Mouse (Mus musculus) kidney, embryonic 16.5 days (tissue): ENCODE results near the gene Rab35. TPM values are rescaled to one million over a fixed set of nuclear protein-coding genes. Genes with fewer than 3 reads are reported as not detected.

Experiments
- ATAC-seq: fragments of 200-750 bp; cut with Nextera tagmentation; 2 replicates; pipeline ENCODE4 v1.8.0; 2017; ENCODE audit warnings: moderate TSS enrichment; ENCODE audit not compliant: low FRiP score, low TSS enrichment
- H3K27ac ChIP-seq: fragments of 300-500 bp; sonication (generic); 2 replicates; pipeline ENCODE4 v1.5.1; 2014; ENCODE audit warnings: low read length
- H3K27me3 ChIP-seq: fragments of 300-500 bp; sonication (generic); 2 replicates; pipeline ENCODE4 v1.6.1; 2014; ENCODE audit warnings: low read length, control low read depth, mixed read lengths; ENCODE audit not compliant: insufficient read depth
- H3K36me3 ChIP-seq: fragments of 300-500 bp; sonication (generic); 2 replicates; pipeline ENCODE4 v1.6.1; 2014; ENCODE audit warnings: low read length, control low read depth, mixed read lengths; ENCODE audit not compliant: insufficient read depth
- H3K4me1 ChIP-seq: fragments of 300-500 bp; sonication (generic); 2 replicates; pipeline ENCODE4 v1.6.1; 2014; ENCODE audit warnings: low read length, control low read depth, mixed read lengths; ENCODE audit not compliant: insufficient read depth
- H3K4me2 ChIP-seq: fragments of 300-500 bp; sonication (generic); replicated peaks from 2 replicates; pipeline ENCODE4 v1.6.1; 2014; ENCODE audit warnings: low read depth, low read length
- H3K4me3 ChIP-seq: fragments of 300-500 bp; sonication (generic); 2 replicates; pipeline ENCODE4 v1.5.1; 2014; ENCODE audit warnings: mild to moderate bottlenecking, low read length
- H3K9ac ChIP-seq: fragments of 300-500 bp; sonication (generic); replicated peaks from 2 replicates; pipeline ENCODE4 v1.6.1; 2014; ENCODE audit warnings: low read length
- H3K9me3 ChIP-seq: fragments of 300-500 bp; sonication (generic); 2 replicates; pipeline ENCODE4 v1.6.1; 2016; ENCODE audit warnings: low read length, control low read depth
- WGBS: fragments of 180-500 bp; shearing (Covaris S2); extraction: QIAGEN DNeasy Blood & Tissue Kit; methylation state at CpG from one replicate; pipeline ENCODE4 v1.1.7; 2014; 5-methylcytosine and 5-hydroxymethylcytosine counted together
- polyA plus RNA-seq: library from polyadenylated mRNA; unstranded; fragments of >200 nt; fragmentation: Nextera tagmentation; extraction: Ambion mirVana; gene quantifications from 2 replicates; pipeline ENCODE4 v1.2.1, GENCODE M21; 2015

Gene Rab35
- polyA plus RNA-seq, 1 experiment from 2014 or later: 10.7 TPM

DNA sequence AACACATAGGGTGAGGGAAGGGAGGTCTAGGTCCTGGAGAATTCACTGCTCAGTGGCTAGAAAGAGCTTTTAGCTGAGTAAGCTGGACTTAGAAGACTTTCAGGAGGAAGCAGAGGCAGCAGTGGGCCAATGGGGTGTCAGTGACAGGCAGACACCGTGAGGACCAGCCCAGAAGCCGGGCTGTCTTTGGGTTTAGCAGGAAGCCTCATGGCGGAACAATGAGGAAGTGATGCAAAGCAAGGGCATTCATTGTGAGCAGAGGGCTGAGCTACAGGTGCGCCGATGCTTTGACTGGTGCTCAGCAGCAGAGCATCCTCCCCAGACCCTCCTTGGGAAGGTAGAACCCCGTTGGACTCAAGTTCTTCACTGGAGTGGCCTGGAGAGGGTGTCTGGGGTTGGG, 3.8 kb downstream of the Rab35 start:
- Histone ChIP-seq H3K4me2 (no peak overlapping the region), H3K9me3 (no peaks in the 10 kb centered on the region), H3K4me3 (no peak overlapping the region), H3K27ac (no peak overlapping the region), H3K9ac (no peak overlapping the region), H3K27me3 (no peaks in the 10 kb centered on the region), H3K36me3 (peaks cover 17% of the 10 kb centered on the region), H3K4me1 (peaks cover 28% of the 10 kb centered on the region)
- WGBS: 63% methylated on average over 6 of the region's 6 CpGs
- ATAC-seq: no peak

DNA sequence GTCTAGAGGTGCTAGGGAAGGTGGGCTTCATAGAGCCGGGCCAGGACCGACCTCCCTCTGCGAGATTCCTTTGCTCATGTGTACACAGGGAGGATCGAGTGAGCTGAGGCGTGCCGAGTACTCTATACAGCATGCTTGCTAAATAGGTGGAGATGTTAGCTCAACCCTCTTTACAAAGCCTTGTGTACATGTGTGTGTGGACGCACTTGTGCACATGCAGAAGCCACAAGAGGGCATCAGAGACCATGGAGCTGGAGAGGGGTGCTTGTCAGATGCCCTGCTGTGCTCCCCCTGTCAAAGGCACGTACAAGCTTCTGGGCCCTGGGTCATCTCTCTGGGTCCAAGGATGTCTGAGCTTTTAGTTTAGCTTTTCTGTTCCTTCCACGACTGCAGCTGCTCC, 12.5 kb downstream of the Rab35 start:
- Histone ChIP-seq H3K4me3 (no peak overlapping the region), H3K27me3 (no peaks in the 10 kb centered on the region), H3K9me3 (no peaks in the 10 kb centered on the region), H3K27ac (no peak overlapping the region), H3K4me1 (peaks cover 6% of the 10 kb centered on the region; the same call in 1 of the 2 replicates), H3K36me3 (peaks cover 54% of the 10 kb centered on the region), H3K4me2 (no peak overlapping the region), H3K9ac (no peak overlapping the region)
- WGBS: 90% methylated on average over 9 of the region's 9 CpGs
- ATAC-seq: no peak

DNA sequence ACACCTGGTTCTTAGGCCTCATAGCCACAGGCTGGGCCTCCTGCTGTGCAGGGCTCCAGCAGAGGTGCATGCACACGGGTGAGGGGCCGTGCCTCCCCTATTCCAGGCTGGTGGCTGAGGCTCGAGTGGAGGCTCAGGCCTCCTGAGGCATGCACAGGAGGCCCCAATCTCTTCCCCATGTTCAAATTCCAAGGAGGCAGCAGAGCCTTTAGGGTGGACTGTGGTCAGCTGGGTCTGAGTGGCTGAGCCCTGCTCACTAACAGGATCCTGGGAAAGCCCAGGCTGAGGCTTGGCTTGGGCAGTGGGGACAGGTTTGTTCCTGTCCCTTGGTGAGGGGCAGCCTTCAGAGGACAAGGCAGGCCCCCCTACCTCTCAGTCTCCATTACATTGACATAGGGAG, 17.2 kb downstream of the Rab35 start:
- Histone ChIP-seq H3K4me1 (peaks cover 19% of the 10 kb centered on the region), H3K4me2 (no peak overlapping the region), H3K4me3 (no peak overlapping the region), H3K9ac (peak overlapping the region; percentile 28), H3K9me3 (no peaks in the 10 kb centered on the region), H3K27me3 (no peaks in the 10 kb centered on the region), H3K36me3 (peaks cover 33% of the 10 kb centered on the region), H3K27ac (peak overlapping the region; percentile 84)
- peak; percentile 3; the same call in 1 of the 2 replicates for ATAC-seq
- 41% methylated on average over 3 of the region's 3 CpGs for WGBS

DNA sequence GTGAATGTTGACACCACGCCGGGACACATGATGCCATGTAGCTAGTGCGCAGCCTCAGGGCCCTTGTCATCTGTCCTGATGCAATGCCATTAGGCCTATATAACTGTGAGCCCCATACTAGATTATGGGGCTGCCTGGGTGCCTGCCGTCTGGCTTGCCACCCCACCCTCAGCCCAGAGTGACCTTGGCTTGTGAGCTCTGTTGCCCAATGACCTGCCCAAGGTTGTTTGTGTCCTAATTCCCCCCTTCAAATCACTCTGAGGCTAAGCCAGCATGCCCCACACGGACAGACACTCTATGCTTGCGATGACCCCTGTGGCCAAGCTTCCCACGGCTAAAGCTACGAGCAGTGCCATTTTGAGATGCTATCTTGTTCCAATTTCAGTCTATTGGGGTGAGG, 18.0 kb downstream of the Rab35 start:
- H3K27ac ChIP-seq: peak overlapping the region; percentile 84
- no peak overlapping the region for H3K4me2 ChIP-seq
- no peak overlapping the region for H3K4me3 ChIP-seq

DNA sequence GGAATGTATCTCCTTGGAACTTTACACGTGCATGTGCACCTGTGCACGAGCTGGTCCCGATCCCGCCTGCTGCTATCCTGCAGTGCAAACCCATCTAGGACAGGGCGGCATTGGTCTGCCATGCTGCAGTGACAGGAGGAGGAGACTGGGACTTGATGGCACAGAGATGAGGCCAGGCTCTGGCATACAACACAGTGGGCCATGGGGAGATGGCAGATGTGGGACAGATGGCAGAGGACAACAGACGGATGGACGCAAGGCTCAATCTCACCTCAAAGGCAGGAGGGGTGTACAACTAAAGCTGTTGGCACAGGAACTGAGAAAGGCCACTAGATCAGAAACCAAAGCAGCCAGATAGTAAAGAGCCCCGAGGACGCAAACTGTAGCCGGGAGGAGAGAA, 19.2 kb downstream of the Rab35 start:
- H3K4me2 ChIP-seq: no peak overlapping the region
- no peaks in the 10 kb centered on the region for H3K27me3 ChIP-seq
- H3K4me3 ChIP-seq: no peak overlapping the region
- H3K27ac ChIP-seq: no peak overlapping the region
- 91% methylated on average over 10 of the region's 10 CpGs for WGBS
- peaks cover 19% of the 10 kb centered on the region for H3K4me1 ChIP-seq
- no peaks in the 10 kb centered on the region for H3K9me3 ChIP-seq
- no peak overlapping the region for H3K9ac ChIP-seq
- no peak for ATAC-seq
- peaks cover 18% of the 10 kb centered on the region for H3K36me3 ChIP-seq

More for the DNA sequence above, 18.0 kb downstream of the Rab35 start:
- H3K9ac ChIP-seq: no peak overlapping the region
- peaks cover 29% of the 10 kb centered on the region for H3K36me3 ChIP-seq
- H3K27me3 ChIP-seq: no peaks in the 10 kb centered on the region
- H3K9me3 ChIP-seq: no peaks in the 10 kb centered on the region
- H3K4me1 ChIP-seq: peaks cover 19% of the 10 kb centered on the region
- WGBS: 81% methylated on average over 8 of the region's 8 CpGs
- no peak for ATAC-seq

DNA sequence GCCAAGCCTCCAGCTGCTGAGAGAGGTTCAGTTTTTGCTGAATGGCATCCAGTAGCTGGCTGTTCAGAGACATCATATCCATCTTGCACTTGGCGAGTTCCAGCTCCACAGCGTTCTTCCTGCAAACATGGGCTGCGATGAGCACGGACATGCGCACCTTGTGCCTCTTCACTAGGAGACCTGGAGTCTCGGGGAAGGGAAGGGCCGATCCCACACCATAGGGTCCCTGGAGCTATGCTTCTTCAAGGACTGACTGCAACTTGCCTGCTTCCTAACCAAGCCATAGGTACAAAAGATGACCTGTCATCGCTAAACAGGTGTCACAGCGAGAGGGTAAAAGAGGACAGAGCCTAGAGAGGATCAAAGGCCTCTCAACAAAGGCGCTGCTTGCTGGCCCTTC, 20.1 kb downstream of the Rab35 start:
- Histone ChIP-seq H3K4me1 (peaks cover 19% of the 10 kb centered on the region), H3K4me2 (no peak overlapping the region; the same call in 1 of the 2 replicates), H3K27ac (no peak overlapping the region), H3K9ac (peak overlapping the region; percentile 73), H3K9me3 (no peaks in the 10 kb centered on the region), H3K27me3 (no peaks in the 10 kb centered on the region), H3K36me3 (peaks cover 9% of the 10 kb centered on the region), H3K4me3 (no peak overlapping the region)
- WGBS: 91% methylated on average over 10 of the region's 10 CpGs
- ATAC-seq: no peak

DNA sequence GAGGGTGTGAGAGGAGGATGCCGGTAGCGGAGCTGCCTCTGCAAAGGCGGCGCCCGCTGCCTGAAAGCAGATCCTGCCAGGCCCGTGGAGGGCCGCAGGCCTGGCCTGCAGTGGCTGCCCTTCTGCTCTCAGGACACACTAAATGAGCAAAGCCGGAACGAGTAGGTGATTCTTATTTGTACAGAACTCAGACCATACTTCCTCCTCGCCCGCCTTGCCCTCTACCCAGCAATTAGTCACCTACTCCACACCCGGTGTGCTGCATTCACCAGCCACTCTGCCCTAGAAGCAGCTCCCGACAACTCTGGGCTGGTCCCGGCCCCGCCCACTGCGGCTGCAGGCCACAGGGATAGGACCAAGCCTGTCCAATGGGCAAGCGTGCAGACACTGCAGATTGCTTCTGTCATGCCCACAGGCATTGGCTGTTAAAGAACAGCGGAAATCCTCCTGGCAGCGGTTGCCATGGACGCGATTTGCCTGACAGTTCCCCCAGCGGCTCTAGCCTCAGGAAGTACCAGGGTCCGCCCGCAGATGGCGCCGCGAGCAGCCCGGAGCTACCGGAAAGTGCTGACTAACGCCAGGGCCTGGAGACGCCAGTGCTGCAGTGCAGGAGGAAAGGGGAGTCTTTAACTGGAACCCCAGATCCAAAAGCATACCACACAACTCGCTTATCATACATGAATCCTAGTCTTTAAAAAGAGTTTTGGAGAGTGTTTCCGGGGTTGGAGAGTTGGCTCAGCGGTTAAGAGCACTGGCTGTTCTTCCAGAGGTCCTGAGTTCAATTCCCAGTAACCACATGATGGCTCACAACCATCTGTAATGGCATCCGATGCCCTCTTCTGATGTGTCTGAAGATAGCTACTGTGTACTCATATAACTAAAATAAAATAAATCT, 21.2 kb downstream of the Rab35 start:
- WGBS: 3% methylated on average over 35 of the region's 35 CpGs
- H3K9ac ChIP-seq: peak overlapping the region; percentile 73
- H3K36me3 ChIP-seq: 0 out of 2 replicates have a peak, but pooled peaks cover under 1% of the 10 kb centered on the region

DNA sequence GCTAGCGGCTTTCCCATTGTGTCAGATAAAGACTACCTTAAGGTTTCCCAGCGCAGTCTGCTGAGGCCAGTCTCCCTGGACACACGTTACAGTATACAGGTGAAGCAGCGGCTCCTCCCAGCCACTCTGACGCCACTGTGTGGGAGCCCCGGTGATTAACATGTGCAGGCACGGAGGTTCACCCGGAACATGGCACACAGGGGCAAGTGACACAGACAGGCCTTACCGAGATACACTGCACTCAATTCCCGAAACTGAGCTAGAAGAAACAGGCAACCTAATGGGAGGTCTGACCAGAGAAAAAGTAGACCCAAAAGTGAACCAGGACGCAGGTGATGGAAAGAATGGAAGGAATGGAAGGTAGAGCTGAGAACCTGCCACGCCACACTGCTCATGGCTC, 22.1 kb downstream of the Rab35 start:
- H3K4me2 ChIP-seq: no peak overlapping the region
- H3K9me3 ChIP-seq: no peaks in the 10 kb centered on the region
- H3K4me1 ChIP-seq: peaks cover 15% of the 10 kb centered on the region
- no peak overlapping the region for H3K9ac ChIP-seq
- H3K4me3 ChIP-seq: no peak overlapping the region
- 84% methylated on average over 12 of the region's 12 CpGs for WGBS
- H3K36me3 ChIP-seq: no peaks in the 10 kb centered on the region
- H3K27me3 ChIP-seq: no peaks in the 10 kb centered on the region
- no peak for ATAC-seq
- H3K27ac ChIP-seq: no peak overlapping the region

More for the DNA sequence above, 21.2 kb downstream of the Rab35 start:
- Histone ChIP-seq H3K27me3 (no peaks in the 10 kb centered on the region), H3K9me3 (no peaks in the 10 kb centered on the region), H3K4me1 (peaks cover 19% of the 10 kb centered on the region), H3K27ac (peak overlapping the region; percentile 82), H3K4me3 (peak overlapping the region; percentile 54), H3K4me2 (peak overlapping the region; percentile 75)
- peak; percentile 100 for ATAC-seq

DNA sequence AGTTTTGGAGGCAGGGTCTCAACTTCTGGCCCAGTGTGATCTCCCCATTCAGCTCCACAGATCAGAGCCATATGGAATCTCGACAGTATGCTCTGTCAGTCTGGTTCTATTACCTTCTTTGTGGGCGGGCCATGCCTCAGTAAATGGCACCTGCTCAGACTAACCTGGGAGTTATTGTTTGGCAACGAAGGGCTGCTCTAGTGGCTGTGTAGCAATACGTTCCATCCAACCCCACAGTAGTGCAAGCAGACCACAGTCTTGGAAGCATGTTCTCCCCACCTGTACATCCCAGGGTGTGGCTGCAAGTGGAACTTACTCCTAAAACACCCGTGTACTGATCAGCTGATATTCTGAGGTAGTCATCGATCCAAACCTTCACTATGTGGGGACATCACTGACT, 25.0 kb downstream of the Rab35 start:
- no peaks in the 10 kb centered on the region for H3K27me3 ChIP-seq
- no peak for ATAC-seq
- no peaks in the 10 kb centered on the region for H3K36me3 ChIP-seq
- no peak overlapping the region for H3K27ac ChIP-seq
- 69% methylated on average over 6 of the region's 6 CpGs for WGBS
- H3K4me1 ChIP-seq: peaks cover 9% of the 10 kb centered on the region
- H3K4me2 ChIP-seq: no peak overlapping the region
- no peak overlapping the region for H3K9ac ChIP-seq
- no peak overlapping the region for H3K4me3 ChIP-seq
- no peaks in the 10 kb centered on the region for H3K9me3 ChIP-seq

DNA sequence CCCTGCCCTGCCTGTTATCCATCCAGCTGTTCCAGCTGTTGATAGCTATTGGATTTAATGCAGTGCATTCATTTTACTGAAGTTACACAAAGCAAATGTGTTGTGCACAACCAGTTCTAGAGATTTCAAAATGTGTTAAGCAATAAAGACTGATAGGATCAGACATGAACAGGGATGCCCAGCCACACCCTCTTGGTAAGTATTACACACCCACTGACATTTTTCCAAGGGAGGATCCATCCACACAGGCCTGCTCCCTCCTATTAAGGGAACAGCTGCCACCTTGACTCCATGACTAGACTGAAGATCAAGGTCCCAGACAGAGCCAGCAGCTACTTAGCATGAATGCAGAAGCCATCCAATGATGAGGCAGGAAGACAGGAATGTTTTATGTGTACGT, 25.5 kb downstream of the Rab35 start:
- 76% methylated on average over 1 of the region's 1 CpGs for WGBS
- no peaks in the 10 kb centered on the region for H3K36me3 ChIP-seq
- no peak for ATAC-seq
- H3K4me1 ChIP-seq: peaks cover 4% of the 10 kb centered on the region
- H3K27me3 ChIP-seq: no peaks in the 10 kb centered on the region
- no peak overlapping the region for H3K4me2 ChIP-seq
- H3K27ac ChIP-seq: no peak overlapping the region
- no peak overlapping the region for H3K4me3 ChIP-seq
- no peaks in the 10 kb centered on the region for H3K9me3 ChIP-seq
- H3K9ac ChIP-seq: no peak overlapping the region
